Mouse (Mus musculus): Measurements from ENCODE around the gene Lrcol1. TPM values are rescaled to one million over a fixed set of nuclear protein-coding genes. Genes with fewer than 3 reads are reported as not detected.

The Lrcol1 gene
- total RNA-seq, 1 experiment from 2014 or later, result not detected

- ATAC-seq (replicated peaks; ENCODE audit: insufficient number of reproducible peaks, low FRiP score, low TSS enrichment, poor library complexity, severe bottlenecking), result no peak
These were observed 35.3 kb downstream of the Lrcol1 start for GRCm38 (mm10) chr5:110379823-110380222.

GRCm38 (mm10) chr5:110384491-110384890 is 40.0 kb downstream of the Lrcol1 start:
- no peak for ATAC-seq (replicated peaks; ENCODE audit: insufficient number of reproducible peaks, low FRiP score, low TSS enrichment, poor library complexity, severe bottlenecking)

- no peak for ATAC-seq (replicated peaks; ENCODE audit: insufficient number of reproducible peaks, low FRiP score, low TSS enrichment, poor library complexity, severe bottlenecking)
These were observed 40.7 kb downstream of the Lrcol1 start for GRCm38 (mm10) chr5:110385263-110385662.

- ATAC-seq (replicated peaks; ENCODE audit: insufficient number of reproducible peaks, low FRiP score, low TSS enrichment, poor library complexity, severe bottlenecking), result no peak
These were observed 42.1 kb downstream of the Lrcol1 start for GRCm38 (mm10) chr5:110386371-110387330.

GRCm38 (mm10) chr5:110387332-110387731 is 42.8 kb downstream of the Lrcol1 start:
- no peak for ATAC-seq (replicated peaks; ENCODE audit: insufficient number of reproducible peaks, low FRiP score, low TSS enrichment, poor library complexity, severe bottlenecking)

- ATAC-seq (replicated peaks; ENCODE audit: insufficient number of reproducible peaks, low FRiP score, low TSS enrichment, poor library complexity, severe bottlenecking), result no peak
These were observed 46.1 kb downstream of the Lrcol1 start for GRCm38 (mm10) chr5:110390631-110391030.

GRCm38 (mm10) chr5:110392727-110393126 is 48.2 kb downstream of the Lrcol1 start:
- ATAC-seq (replicated peaks; ENCODE audit: insufficient number of reproducible peaks, low FRiP score, low TSS enrichment, poor library complexity, severe bottlenecking), result no peak

GRCm38 (mm10) chr5:110395006-110395661 is 50.6 kb downstream of the Lrcol1 start:
- ATAC-seq (replicated peaks; ENCODE audit: insufficient number of reproducible peaks, low FRiP score, low TSS enrichment, poor library complexity, severe bottlenecking), result no peak

GRCm38 (mm10) chr5:110401101-110401500 is 56.6 kb downstream of the Lrcol1 start:
- no peak for ATAC-seq (replicated peaks; ENCODE audit: insufficient number of reproducible peaks, low FRiP score, low TSS enrichment, poor library complexity, severe bottlenecking)

- ATAC-seq (replicated peaks; ENCODE audit: insufficient number of reproducible peaks, low FRiP score, low TSS enrichment, poor library complexity, severe bottlenecking), result no peak
These were observed 58.0 kb downstream of the Lrcol1 start for GRCm38 (mm10) chr5:110402557-110402956.

GRCm38 (mm10) chr5:110403931-110404330 is 59.4 kb downstream of the Lrcol1 start:
- no peak for ATAC-seq (replicated peaks; ENCODE audit: insufficient number of reproducible peaks, low FRiP score, low TSS enrichment, poor library complexity, severe bottlenecking)

Other genes with a start within 250 kb of the Lrcol1 start
- 0.10 to 2.3 TPM in 2 of 3 replicates, not detected in the other for gene Plcxd1, start 244.8 kb upstream of the Lrcol1 start, total RNA-seq (2017)
- 31.9 to 41.2 TPM (median 37.7 TPM) in 3 replicates for gene Gtpbp6, start 236.5 kb upstream of the Lrcol1 start, total RNA-seq (2017)
- gene Zfp605, start 234.6 kb upstream of the Lrcol1 start, total RNA-seq (2017), result 6.8 to 11.4 TPM (median 11.3 TPM) in 3 replicates
- 84.6 to 106 TPM (median 89.6 TPM) in 3 replicates for gene Chfr, start 208.9 kb upstream of the Lrcol1 start, total RNA-seq (2017)
- gene Golga3, start 168.0 kb upstream of the Lrcol1 start, total RNA-seq (2017), result 26.9 to 50.9 TPM (median 39.0 TPM) in 3 replicates
- gene Ankle2, start 113.7 kb upstream of the Lrcol1 start, total RNA-seq (2017), result 62.3 to 65.9 TPM (median 64.4 TPM) in 3 replicates
- gene Pgam5, start 74.8 kb upstream of the Lrcol1 start, total RNA-seq (2017), result 23.6 to 27.7 TPM (median 24.7 TPM) in 3 replicates
- gene Pxmp2, start 58.5 kb upstream of the Lrcol1 start, total RNA-seq (2017), result 0.53 to 9.9 TPM (median 2.7 TPM) in 3 replicates
- 2.1 to 5.1 TPM (median 4.1 TPM) in 3 replicates for gene Pole, start 58.4 kb upstream of the Lrcol1 start, total RNA-seq (2017)
- not detected in 3 replicates for gene P2rx2, start 1.5 kb upstream of the Lrcol1 start, total RNA-seq (2017)
- gene Fbrsl1, start 103.8 kb downstream of the Lrcol1 start, total RNA-seq (2017), result 18.6 to 30.8 TPM (median 22.1 TPM) in 3 replicates
- gene Galnt9, start 199.6 kb downstream of the Lrcol1 start, total RNA-seq (2017), result 3.7 to 5.5 TPM (median 5.0 TPM) in 3 replicates